Mouse (Mus musculus) heart, postnatal 0 days (tissue): Measurements from ENCODE around the gene Osbpl3.

Source experiments
- CTCF ChIP-seq: IDR thresholded peaks from 2 replicates; pipeline ENCODE4 v1.5.1; 2016; ENCODE audit warnings: antibody characterized with exemption, control low read depth, low read depth
- EP300 ChIP-seq: IDR thresholded peaks from 2 replicates; pipeline ENCODE4 v1.6.1; 2016; ENCODE audit warnings: antibody characterized with exemption, low read depth

DNA sequence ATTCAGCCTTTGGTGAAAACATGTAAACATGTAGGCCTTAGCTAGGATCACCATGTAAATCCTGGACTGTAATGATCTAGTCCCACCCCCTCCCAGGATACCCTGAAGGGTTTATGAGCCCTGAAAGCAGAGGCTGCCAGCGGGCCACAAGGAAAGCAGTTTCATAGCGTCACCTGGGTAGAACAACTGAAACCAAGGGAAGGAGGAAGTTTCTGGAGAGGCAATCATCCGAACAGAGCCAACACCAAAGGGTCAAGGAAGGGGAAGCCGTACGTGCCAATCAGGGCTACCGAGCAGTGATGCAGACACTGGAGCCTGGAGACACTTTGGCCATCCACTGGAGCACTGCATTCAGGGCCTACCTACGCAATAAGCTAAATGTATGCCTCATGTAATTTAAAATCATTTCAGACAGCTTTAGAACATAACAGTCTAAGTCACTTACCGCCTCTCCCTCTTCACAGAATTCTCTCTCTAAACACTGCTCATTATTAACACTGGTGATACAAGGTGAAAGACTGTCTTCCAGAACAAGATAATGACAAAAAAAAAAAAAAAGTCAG lies 70.5 kb downstream of the Osbpl3 start:
- TF ChIP-seq CTCF: no peak
- TF ChIP-seq EP300: no peak
